Mouse (Mus musculus): ENCODE results near the gene Syngr3.

The Syngr3 gene
- long read RNA-seq, experiment 1, transcript Syngr3-201 (4 exons, 1,965 nt): major isoform, 5 of 8 reads
- long read RNA-seq, experiment 1, partial matches to known transcripts: 1 of 8 reads
- long read RNA-seq, experiment 1, other reads (novel, unspliced or antisense): 2 of 8 reads
- long read RNA-seq, experiment 2, transcript Syngr3-201 (4 exons, 1,965 nt): major isoform, 13 of 17 reads
- long read RNA-seq, experiment 2, partial matches to known transcripts: 1 of 17 reads
- long read RNA-seq, experiment 2, other reads (novel, unspliced or antisense): 3 of 17 reads

- intact Hi-C loops (cut with DNase I): no loop called here
Measured at GRCm38 (mm10) chr17:24689251-24690081, at the start of gene Syngr3. Gene Syngr3 (minus strand): TSS chr17:24689955.

GRCm38 (mm10) chr17:24738238-24738637, 48.5 kb upstream of the Syngr3 start:
- intact Hi-C loops (cut with DNase I): no loop called here

GRCm38 (mm10) chr17:24737135-24737810, 47.5 kb upstream of the Syngr3 start:
- intact Hi-C loops (cut with DNase I): loop anchor here (2.0 kb wide), 1 partner anchor 82 kb away; no protein-coding TSS in a partner anchor

- intact Hi-C loops (cut with DNase I): loop anchor here (2.0 kb wide), 1 partner anchor 82 kb away; no protein-coding TSS in a partner anchor
Measured at GRCm38 (mm10) chr17:24736330-24737051, 46.7 kb upstream of the Syngr3 start, which contains the start of gene Msrb1. Gene Msrb1 (plus strand): TSS chr17:24736642.

GRCm38 (mm10) chr17:24735446-24735845, 45.7 kb upstream of the Syngr3 start:
- intact Hi-C loops (cut with DNase I): no loop called here

GRCm38 (mm10) chr17:24734513-24734912, 44.8 kb upstream of the Syngr3 start:
- intact Hi-C loops (cut with DNase I): no loop called here

GRCm38 (mm10) chr17:24733434-24734050, 43.8 kb upstream of the Syngr3 start:
- intact Hi-C loops (cut with DNase I): no loop called here

- intact Hi-C loops (cut with DNase I): no loop called here
Measured at GRCm38 (mm10) chr17:24732233-24732935, 42.6 kb upstream of the Syngr3 start.

GRCm38 (mm10) chr17:24730787-24731186, 41.0 kb upstream of the Syngr3 start:
- intact Hi-C loops (cut with DNase I): no loop called here

- intact Hi-C loops (cut with DNase I): no loop called here
Measured at GRCm38 (mm10) chr17:24729067-24729466, 39.3 kb upstream of the Syngr3 start.

GRCm38 (mm10) chr17:24728184-24728583, 38.4 kb upstream of the Syngr3 start:
- intact Hi-C loops (cut with DNase I): no loop called here

GRCm38 (mm10) chr17:24727618-24728017, 37.9 kb upstream of the Syngr3 start, which contains the start of gene Rpl3l:
Gene Rpl3l (plus strand): TSS chr17:24727820.
- intact Hi-C loops (cut with DNase I): no loop called here

- intact Hi-C loops (cut with DNase I): no loop called here
Measured at GRCm38 (mm10) chr17:24725637-24726390, 36.1 kb upstream of the Syngr3 start.

- intact Hi-C loops (cut with DNase I): no loop called here
Measured at GRCm38 (mm10) chr17:24724184-24724583, 34.4 kb upstream of the Syngr3 start, which contains the start of gene Ndufb10. Gene Ndufb10 (minus strand): TSS chr17:24724478.

- intact Hi-C loops (cut with DNase I): no loop called here
Measured at GRCm38 (mm10) chr17:24723881-24724180, 34.1 kb upstream of the Syngr3 start.

- intact Hi-C loops (cut with DNase I): no loop called here
Measured at GRCm38 (mm10) chr17:24723122-24723880, 33.5 kb upstream of the Syngr3 start.

- intact Hi-C loops (cut with DNase I): no loop called here
Measured at GRCm38 (mm10) chr17:24722220-24722924, 32.6 kb upstream of the Syngr3 start.
